Mouse (Mus musculus): ENCODE data around the gene S100a16.
A peak's percentile ranks its signal among the peaks of the same experiment; 100 is the strongest.

- no peak for TF ChIP-seq CTCF (IDR thresholded peaks at IDR 0.05; ENCODE audit: borderline replicate concordance, insufficient read depth, low read depth, low read length)
- TF ChIP-seq POLR2A (IDR thresholded peaks at IDR 0.05; ENCODE audit: borderline replicate concordance, insufficient read depth, low read length): peak; percentile 27; the same call in 1 of the 2 replicates
These were observed 27.9 kb upstream of the S100a16 start, which contains the start of gene Chtop for GRCm38 (mm10) chr3:90508950-90509746.

All from cerebellum, adult 2 months (tissue).